Mouse (Mus musculus): Measurements from ENCODE around the gene Ccdc126.
"Not testable (repeated sequence)": the region's sequence is repeated elsewhere in the genome, so short reads cannot be mapped to it uniquely, and the experiment has no call there.

Ccdc126 gene

DNA sequence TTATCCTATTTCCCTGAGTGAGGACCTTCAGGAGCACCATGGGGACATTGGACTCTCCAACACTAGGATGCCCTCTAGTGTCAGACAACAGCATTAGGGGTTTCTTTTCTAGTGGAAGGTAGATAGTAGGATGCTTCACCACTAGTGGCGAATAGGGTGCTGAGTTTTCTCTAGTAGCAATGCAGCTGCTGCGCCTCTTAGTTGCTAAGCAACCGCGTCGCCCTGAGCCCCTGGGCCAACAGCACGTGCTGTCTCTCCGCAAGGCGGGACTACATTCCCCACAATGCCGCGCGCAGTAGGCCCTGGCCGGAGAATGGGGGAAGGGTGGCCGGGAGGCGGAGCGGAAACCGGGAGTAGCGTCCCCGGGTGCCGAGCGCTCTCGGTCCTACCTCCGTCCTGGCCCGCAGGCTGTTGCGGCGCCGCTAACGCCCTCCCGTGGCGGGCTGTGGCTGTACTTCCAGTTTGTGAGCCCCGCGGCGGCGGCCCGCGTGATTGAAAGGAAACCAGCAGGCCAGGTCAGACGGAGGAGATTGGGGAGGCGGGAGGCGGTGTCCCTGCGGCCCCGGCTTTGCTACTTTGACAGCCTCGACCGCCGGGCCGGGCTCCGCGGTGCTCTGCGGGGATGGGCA lies at the start of gene Ccdc126:
Gene Ccdc126 (plus strand): TSS at position 309 of the 629 bp plus-strand sequence.
- in situ Hi-C loops (cut with MboI, MseI), result no loop called here

DNA sequence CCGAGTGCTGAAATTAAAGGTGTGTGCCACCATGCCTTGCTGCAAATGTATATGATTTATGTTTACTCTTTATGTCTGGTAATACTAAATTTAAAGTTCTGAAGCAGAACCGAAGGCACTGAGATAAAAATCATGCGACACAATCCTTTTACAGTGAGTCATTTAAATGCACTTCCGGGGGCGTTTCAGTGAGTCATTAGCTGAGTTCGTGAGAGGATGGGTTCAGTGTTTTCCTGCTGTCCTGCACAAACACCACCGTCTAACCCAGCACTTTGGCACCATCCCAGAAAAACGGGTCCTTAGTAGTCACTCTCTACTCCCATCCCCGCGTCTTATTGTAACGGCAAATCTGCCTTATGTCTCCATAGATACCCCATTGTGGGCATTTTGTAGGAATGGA lies 49.2 kb upstream of the Ccdc126 start:
- in situ Hi-C loops (cut with MboI, MseI), result no loop called here

DNA sequence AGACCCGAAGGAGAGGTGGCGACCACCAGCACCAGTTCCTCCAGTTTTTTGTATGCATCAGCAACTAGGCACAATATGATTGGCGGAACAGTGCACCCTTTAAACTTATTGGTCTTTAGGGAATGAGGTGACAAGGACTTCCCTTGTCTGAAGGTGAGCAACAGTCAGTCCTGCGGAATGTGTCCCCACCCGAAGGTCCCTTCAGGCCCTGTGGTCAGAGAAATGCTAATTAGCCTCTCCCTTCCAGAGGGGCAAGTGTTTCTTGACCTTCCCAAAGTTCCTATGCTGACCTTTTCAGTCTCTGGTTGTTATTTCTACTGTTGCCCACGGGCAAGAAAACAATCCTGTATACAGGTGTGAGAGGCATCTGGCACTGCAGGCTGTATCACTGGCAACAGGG lies 47.3 kb upstream of the Ccdc126 start:
- in situ Hi-C loops (cut with MboI, MseI), result no loop called here

DNA sequence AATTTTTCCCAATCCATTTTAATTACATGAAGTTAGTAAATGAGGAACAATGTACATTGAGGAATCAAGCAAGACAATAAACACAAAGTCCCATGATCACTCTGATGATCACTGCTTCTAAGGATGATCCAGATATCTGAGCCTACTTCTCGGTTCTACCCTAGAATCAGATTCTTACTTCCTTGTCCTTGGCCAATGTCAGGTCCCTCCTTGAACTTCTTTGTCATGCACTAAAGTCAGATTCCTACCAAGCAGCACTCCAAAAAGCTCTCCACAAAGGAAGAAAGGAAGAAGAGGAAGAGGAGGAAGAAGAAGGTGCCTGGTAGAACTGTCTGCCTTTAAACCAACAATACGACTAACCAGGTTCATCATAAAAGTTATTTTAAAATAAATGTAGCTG lies 46.2 kb upstream of the Ccdc126 start:
- in situ Hi-C loops (cut with MboI, MseI), result no loop called here

DNA sequence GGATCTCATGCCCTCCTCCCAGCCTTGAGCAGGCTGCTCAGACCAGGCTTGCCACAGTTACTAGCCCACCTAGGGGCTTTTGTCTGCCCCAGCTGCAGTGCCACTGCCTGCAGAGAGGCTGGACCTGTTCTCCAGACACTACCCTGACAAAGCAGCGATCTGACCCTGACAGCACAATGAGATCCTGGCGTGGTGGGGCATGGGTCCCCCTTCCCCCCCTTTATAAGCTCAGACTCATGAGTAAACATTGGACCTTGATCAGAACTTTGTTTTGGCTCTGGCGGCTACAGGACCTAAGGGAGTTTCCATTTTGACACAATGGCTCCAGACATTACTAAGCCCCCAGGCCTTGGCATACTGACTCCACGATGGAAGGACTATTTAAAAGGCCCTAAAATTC lies 45.1 kb upstream of the Ccdc126 start:
- in situ Hi-C loops (cut with MboI, MseI), result no loop called here

DNA sequence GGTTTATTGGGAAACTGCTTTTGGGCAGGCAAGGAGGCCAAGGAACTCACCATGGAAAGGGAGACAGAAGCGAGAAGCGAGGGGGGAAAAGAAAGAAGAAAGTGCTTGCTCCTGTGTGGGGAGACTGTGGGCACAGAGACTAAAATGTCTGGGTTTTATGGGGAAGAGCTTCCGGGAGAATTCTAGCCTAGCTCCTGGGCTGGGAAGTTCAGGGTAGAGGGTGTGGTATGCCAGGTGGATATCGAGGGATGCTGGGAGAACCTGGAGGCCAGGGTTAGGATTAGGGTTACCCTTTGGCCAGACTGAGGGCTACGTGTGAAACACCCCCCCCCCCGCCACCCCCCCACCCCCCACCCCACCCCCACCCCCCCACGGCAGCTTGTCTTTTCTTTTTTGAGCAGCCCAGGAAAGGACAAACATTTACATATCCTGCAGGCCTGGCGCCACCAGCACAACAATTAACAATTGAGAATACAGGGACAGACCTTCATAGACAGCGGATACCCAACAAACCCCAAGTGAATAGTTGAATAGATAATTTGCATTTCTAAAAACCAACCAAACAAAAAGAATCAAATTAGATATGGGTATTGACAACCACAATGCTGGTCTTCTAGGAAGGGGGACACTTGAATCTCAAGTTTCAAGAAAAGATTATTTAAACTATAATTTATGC lies 44.5 kb upstream of the Ccdc126 start:
- in situ Hi-C loops (cut with MboI, MseI), result loop anchor here (25.0 kb wide), 1 partner anchor 388 kb away; no protein-coding TSS in a partner anchor

DNA sequence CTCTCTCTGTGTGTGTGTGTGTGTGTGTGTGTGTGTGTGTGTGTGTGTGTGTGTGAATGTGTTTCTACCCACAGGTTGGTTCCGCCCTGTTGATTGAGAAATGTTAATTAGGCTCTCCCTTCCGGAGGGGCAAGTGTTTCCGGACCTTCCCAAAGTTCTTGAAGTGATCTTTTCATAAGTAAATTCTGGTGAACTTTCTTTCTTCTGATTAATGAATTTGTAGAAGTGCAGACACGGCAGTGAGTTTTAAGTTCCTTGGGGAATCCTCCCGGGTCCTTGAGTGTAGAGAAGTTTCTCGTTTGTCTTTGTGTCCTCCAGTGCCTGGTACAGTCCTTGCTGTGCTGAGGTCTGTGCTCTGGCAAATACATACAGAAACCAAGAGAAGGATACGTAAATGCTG lies 43.8 kb upstream of the Ccdc126 start:
- in situ Hi-C loops (cut with MboI, MseI), result loop anchor here (25.0 kb wide), 1 partner anchor 387 kb away; no protein-coding TSS in a partner anchor

DNA sequence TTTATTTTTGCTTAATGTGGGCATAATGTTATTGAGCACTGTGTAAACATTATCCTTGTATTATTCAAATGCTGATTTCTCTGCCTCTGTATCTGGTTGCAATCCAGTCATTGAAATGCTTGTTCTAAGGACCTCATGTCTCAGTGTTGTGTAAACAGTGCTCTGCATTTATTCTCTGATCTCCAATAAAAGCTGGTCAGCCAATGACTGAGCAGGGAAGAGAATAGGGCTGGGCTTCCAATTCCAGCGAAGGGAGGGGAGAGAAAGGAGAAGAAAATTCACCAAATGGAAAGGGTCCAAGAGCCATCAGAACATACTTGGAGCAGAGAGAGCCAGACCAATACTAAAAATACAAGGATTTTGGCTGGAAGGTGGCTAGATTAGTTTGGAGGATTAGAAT lies 38.1 kb upstream of the Ccdc126 start:
- in situ Hi-C loops (cut with MboI, MseI), result loop anchor here (25.0 kb wide), 1 partner anchor 381 kb away; no protein-coding TSS in a partner anchor

DNA sequence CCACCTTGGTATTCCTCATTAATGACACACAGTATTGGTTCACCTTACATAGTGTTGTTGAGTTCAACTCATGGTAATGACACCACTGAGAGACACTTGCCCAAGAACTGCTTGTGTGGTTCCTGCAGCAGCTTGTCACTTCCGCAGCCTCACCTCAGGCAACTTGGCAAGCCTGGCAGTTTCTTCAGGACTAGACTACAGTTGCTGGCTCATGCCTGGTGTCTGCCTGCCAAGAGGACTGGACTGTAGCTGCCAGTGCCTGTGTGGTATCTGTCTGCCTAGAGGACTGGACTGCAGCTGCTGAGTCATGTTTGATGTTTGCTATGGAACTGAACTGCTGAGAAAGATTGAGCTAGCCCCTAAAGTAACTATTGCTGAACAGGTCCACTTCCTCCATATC lies 37.0 kb upstream of the Ccdc126 start:
- in situ Hi-C loops (cut with MboI, MseI), result loop anchor here (25.0 kb wide), 1 partner anchor 380 kb away; no protein-coding TSS in a partner anchor

DNA sequence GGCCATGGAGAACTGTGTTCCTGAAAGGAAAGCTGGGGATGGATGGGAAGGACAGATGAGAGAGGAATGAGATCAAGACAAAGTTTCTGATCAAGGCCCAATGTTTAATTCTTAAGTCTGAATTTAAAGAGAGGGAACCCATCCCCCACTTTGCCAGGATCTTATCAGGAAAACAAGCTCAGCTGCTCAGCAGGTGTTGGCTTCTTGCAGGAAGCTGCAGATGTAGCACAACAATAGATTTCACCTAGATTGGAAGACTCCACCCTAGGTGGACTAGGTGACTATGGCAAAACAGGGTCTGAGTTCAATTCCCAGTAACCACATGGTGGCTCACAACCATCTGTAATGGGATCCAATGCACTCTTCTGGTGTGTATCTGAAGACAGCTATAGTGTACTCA lies 20.8 kb upstream of the Ccdc126 start:
- in situ Hi-C loops (cut with MboI, MseI), result loop anchor here (10.0 to 25.0 kb wide), 2 partner anchors 364 to 667 kb away; no protein-coding TSS in a partner anchor

DNA sequence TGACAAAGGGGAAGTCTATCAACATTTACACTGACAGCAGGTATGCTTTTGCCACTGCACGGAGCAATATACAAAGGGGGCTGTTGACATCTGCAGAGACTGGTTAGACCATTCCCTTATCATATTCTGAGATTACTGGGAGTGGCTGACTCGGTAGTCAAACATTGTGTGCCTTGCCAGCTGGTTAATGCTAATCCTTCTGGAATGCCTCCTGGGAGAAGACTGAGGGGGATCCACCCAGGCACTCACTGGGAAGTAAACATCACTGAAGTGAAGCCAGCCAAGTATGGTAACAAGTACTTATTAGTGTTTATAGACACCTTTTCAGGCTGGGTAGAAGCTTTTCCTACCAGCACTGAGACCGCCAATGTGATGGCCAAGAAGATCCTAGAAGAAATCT lies 4.3 kb upstream of the Ccdc126 start:
- in situ Hi-C loops (cut with MboI, MseI), result not testable (repeated sequence)

DNA sequence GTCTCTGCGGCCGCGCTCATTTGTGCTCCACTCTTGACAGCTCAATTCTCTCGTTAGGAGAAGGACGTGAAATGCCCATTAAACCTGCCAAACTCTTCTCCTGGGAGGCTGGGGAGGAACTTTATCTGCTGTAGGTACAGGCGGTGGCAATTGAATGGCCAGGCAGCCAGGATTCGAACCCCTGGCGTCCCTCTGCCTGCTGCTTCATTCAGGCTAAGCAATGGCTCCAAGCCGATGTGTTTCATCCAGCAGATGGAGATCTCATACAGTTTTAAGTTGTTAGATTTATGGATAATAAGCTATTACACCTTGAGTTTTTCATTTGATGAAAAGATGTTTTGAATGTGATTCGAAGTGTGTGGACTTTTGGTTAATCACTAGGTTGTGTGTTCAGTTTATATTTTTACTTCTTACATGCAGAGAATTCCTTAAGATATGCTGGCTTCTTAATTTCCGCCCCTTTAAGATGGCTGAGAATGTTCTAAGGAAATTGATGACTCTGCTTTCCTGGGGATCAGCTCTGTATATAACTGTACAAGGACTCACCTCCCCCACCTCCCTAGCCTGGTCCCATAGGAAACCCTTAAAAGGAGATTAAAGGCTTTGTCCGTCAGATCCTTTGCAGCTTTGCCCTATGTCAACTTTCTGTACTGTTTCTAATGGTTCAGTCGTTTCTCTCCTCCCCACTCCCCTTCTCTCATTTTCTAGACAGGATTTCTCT lies 681 bp downstream of the Ccdc126 start:
- in situ Hi-C loops (cut with MboI, MseI), result loop anchor here (5.0 kb wide), 1 partner anchor 48 kb away; the partner anchor contains the start of gene Fam221a

DNA sequence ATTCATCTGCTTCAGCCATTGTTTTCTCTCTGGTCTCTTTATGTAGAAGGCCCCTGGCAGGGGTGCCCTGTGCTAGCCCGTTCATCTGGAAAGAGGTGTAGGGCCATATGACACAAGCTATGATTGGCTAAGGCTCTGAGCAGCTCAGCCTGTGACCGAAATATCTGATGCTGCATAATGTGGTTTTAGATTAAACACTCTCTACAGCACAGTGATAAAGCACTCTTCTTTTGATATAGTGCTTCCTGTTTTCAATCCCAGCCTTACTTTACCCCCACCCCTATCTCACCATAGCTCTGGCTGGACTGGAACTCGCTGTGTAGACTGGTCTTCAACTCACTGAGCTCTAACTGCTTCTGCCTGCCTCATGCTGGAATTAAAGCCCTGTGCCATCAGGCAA lies 2.3 kb downstream of the Ccdc126 start:
- in situ Hi-C loops (cut with MboI, MseI), result loop anchor here (5.0 kb wide), 1 partner anchor 46 kb away; the partner anchor contains the start of gene Fam221a

DNA sequence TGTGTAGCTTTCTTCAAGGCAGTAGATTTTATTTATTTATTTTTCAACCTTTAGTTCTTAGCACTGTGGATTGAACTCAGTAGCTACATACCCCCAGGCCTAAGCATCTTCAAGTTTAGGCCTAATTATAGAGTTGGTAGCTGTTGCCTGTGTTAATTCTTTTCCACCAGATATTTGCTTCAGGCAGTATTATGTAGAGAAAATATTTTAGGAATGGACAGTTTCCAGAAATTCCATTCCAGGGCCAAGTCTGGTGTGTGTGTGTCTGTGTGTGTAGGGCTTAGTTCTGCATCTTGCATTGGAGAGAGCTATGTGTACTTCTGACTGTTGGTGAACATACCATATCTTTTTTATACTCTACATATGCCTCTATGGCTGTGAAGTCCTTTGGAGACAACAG lies 3.0 kb downstream of the Ccdc126 start:
- in situ Hi-C loops (cut with MboI, MseI), result loop anchor here (5.0 kb wide), 1 partner anchor 45 kb away; the partner anchor contains the start of gene Fam221a

DNA sequence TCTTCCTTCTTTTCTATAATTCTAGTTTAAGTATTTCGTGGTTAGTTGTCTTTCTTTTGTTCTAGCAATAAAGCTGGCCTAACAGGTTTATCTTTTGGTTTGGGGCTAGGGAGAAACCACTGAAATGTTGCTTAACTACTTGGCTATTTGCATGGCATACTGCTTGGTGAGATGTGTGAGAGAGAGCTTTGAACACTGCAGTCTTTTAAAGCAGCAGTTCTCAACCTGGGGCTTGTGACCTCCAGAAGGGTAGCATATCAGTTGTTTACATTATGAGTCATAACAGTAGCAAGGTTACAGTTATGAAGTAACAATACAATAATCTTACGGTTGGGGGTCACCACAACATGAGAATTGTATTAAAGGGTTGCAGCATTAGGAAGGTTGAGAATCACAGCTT lies 3.9 kb downstream of the Ccdc126 start:
- in situ Hi-C loops (cut with MboI, MseI), result loop anchor here (5.0 kb wide), 1 partner anchor 44 kb away; the partner anchor contains the start of gene Fam221a

DNA sequence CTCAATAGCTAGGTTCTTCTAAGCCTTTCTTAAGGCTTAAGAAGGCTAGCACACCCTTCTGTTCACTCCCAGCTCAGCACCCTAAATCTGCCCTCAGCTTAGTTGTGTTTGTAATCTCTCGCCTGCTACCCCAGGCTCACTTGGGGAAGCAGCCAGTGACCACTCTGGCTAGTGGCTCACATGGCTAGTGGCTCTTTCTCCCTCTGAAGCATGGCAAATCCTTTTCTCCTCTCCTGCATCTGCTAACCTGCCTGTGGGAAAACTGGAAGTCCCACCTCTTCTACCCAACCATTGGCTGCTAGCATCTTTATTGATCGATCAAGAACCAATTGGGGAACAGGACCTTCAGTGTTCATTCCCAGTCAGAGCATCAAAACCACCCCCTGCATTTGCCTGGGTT lies 5.5 kb downstream of the Ccdc126 start:
- in situ Hi-C loops (cut with MboI, MseI), result loop anchor here (5.0 kb wide), 1 partner anchor 43 kb away; the partner anchor contains the start of gene Fam221a

DNA sequence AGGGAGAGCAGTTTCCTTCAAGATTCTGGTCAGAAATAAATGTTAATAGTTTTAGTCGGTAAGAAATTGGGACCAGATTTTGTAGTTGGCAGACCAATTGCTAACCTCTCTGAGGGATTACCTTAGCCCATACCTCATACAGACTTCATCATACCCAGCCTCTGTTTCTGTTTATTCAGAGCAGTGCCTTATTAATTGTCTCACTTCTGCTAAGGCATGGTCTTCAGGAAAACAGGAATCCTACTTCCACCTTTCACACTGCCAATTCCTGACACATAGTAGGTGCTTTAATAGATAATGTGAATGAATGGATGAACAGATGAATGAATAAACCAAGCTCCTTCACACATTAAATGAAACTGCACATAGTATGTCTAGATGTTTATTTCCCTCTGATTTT lies 6.2 kb downstream of the Ccdc126 start:
- in situ Hi-C loops (cut with MboI, MseI), result no loop called here

DNA sequence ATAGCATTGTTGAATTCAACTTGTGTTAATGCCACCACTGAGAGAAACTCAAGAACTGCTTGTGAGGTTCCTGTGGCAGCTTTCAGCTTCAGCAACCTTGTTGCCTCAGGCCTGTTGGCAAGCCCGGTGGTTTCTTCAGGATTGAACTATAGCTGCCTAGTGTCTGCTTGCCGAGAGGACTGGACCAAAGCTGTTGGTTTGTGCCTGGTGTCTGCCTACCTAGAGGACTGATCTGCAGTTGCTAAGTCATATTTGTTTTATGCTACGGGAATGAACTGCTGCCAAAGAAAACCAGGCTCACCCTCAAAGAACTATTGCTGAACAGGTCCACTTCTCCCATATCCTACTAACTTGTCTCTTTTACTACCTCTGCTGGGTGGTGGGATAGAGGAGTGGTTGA lies 7.8 kb downstream of the Ccdc126 start:
- in situ Hi-C loops (cut with MboI, MseI), result no loop called here

DNA sequence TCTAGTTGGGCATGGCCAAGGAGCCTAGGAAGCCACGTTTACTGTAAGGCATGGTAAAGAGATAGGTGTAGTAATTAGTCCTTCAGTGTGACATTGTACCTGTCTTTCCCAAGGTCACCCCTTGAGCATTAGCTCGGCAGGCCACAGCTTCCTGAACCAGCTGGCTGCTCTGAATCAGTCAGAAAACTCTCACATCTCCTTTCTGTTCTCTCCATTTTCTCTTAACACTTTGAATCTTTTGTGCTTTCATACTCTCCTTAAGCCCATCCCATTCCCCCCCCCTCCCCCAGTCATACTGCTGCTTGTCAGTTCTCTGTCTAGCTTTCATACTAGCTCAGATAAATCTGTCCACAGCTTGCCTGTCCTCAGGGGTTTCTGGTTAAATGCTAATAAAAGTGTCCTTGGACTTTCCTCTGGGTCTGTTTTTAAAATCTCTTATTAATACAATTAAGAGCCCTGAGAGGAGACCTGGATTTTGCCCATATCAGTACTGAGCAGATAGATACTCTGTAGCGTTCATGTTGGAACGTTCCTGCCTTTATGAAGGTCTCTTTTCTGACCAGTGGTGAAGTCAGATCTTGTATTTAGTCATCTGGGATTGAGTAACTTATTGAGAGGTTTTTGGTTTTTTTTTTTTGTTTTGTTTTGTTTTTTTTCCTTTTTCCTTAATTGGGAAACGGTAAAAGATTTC lies 12.4 kb downstream of the Ccdc126 start:
- in situ Hi-C loops (cut with MboI, MseI), result no loop called here

DNA sequence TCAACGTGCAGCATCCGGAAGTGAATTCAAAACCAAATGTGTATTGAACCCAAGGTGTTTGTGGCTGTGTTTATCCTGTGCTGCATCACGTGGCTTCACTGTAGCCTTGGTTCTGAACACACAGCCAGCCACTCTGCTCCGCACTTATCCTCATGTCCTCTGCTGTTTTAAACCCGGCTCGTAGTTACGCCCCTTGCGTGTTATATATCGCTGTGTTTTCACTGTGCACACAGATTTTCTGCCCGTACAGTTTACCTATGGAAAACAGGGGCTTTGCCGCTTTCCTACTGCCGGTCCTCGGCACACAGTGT lies 12.9 kb downstream of the Ccdc126 start:
- in situ Hi-C loops (cut with MboI, MseI), result no loop called here

DNA sequence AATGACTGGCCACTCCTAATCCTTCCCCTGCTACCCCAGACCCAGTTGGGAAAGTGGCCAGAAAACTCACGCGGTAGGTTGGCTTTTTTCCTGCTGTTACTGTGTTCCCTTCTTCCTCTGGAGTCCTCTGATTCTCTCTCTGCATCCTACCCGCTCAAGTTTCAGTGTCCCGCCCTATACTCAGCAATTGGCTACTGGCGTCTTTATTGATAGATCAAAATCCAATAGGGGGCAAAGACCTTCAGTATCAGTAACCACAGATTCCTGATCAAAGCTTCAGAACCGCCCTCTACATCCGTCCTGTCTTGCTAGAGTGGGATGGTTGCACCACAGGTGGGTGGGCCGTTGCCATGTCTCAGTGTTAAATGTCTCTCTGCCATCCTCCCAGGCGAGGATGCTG lies 19.5 kb downstream of the Ccdc126 start:
- in situ Hi-C loops (cut with MboI, MseI), result no loop called here

DNA sequence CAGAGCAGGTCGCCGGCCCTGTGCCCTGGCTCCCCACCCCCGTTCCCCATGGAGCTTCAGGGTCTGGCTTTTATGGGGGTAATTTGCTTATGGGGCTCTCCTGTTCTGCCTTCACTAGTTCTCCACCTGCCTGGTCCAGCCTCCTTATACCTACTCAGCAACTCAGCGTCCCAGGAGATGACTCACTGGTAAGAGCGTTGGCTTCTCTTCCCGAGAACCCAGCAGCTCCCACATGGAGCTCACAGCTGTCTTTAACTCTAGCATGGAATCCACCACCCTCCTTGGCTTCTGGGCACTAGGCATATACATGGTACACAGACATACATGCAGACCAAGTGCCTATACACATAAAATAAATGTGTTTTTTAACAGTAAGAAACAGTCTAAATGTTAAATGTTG lies 20.1 kb downstream of the Ccdc126 start:
- in situ Hi-C loops (cut with MboI, MseI), result no loop called here

Data from regulatory T cell (primary cell).